Mouse (Mus musculus): Measurements from ENCODE around the gene S100a2. TPM values are rescaled to one million over a fixed set of nuclear protein-coding genes. Genes with fewer than 3 reads are reported as not detected.

S100a2 gene
- total RNA-seq (2021), result not detected
- long read RNA-seq, experiment 1, result 0 reads
- long read RNA-seq, experiment 2, result 0 reads

DNA sequence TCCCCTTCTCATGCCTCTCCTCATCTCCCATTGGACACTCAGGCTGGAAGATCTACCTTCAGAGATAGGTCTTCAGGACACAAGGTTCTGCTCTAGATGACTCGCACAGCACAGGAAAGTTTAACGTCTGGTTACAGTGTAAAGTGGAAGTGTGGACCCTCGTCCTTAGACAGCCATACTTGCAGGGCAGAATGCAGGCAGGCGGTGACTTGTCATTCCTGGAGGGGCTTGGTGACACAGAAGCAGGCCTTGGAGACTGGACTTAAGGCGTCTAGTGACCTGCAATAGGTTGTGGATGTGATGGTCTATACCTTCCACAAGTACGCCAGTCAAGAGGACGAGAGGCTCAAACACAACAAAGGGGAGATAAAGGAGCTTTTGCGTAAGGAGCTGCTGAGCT lies at the start of gene S100a2:
S100a2 (plus strand) TSS at position 301 of the 400 bp plus-strand sequence.
- no peak for DNase-seq

DNA sequence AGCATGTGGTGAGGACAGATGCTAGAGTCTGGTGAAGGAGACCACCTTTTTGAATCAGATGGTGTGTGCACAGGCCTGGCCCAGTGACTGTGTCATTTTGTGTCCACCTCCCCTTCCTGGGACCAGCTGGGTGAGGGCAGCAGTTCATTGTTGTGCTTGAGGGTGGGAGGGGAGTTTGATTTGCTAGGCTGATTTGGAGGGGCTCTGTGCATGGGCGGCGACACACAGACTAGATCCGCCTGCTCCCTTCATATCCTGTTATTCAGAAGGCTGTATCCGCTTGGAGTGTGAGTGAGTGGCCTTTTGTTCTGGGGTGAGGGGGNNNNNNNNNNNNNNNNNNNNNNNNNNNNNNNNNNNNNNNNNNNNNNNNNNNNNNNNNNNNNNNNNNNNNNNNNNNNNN lies 49.1 kb upstream of the S100a2 start:
- DNase-seq, result no peak

DNA sequence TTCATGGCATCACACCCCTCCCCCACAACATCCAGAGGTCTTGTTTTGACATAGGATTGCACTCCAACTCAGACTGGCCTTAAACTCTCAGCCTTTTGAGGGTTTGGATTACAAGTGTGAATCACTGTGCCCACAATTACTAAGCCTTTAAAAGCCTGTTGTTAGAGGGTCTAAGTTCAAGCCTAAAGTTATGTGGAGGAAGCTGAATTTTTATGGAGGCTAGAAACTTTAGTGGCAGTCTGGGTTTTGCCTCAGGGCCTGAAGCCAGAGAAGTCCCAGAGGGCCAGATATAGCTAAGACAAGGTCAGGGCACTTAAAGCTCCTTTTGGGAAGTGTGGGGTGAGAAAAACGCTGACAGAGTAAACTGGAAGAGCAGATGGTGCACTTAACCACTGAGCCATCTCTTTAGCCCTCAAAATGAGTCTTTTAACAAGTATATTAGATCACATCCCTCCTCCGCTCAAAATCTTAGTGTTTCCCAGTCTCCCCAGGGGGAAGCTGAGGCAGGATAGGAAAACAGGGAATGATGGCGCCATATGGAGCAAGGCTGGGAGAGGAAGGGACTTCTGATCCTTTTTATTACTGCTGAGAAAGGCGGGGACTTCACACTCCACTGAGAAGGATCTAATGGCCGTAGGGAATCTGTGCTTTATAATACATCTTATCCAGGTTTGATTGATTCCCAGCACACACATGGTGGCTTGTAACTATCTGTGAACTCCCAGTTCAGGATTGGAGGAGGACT lies 40.2 kb upstream of the S100a2 start:
- no peak for DNase-seq

DNA sequence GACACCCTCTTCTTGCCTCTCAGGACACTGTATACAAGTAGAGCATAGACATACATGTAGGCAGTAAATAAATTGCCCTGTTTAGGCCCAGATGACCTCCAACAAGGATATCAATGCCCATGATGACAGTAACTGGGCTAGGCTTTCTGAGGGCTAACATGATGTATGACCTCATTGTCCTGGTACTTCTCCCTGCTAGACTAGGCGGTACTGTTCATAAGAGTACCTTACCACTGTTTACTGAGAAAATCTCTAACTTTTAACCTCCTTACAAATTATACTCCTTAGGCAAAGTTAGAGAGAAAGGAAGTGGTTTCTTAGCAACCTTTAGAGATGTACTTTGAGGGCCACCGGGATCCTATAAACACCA lies 39.6 kb upstream of the S100a2 start:
- no peak for DNase-seq

DNA sequence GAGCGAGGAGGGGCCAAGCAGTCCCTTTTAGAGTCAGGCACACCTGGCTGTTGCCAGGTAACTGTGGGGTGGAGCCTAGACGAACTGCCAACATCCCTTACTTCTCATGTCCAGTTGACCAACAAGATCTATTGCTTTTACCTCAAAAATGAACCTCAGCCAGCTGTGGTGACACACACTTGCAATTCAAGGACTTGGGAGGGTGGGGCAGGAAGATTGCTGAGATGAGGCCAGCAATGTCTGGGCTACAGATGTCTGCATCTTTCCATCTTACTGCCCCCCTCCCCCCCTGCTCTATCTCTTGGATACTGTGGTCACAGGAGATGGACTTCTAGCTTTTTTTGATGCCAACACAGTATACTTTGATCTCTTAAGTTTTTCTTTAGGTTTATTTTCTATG lies 37.8 kb upstream of the S100a2 start:
- DNase-seq, result no peak

DNA sequence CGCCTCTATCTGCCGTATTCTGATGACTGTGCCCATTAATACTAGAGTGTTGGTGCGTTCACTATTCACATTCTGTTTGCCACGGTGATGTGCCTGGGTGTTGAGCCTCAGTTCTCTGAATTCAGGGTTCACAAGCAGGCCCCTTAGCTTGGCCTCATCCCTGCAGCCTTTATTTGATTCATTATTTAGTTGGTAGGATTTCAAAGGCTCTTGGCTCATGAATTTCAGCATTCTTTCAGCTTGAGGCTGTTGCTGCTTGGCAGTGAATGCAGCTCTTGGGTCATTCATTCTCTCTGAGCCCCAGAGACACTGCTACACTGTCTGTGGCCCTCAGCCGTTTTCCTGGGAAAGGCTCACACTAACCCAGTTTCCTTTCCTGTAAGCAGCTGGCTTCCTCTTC lies 34.1 kb upstream of the S100a2 start:
- DNase-seq, result no peak

DNA sequence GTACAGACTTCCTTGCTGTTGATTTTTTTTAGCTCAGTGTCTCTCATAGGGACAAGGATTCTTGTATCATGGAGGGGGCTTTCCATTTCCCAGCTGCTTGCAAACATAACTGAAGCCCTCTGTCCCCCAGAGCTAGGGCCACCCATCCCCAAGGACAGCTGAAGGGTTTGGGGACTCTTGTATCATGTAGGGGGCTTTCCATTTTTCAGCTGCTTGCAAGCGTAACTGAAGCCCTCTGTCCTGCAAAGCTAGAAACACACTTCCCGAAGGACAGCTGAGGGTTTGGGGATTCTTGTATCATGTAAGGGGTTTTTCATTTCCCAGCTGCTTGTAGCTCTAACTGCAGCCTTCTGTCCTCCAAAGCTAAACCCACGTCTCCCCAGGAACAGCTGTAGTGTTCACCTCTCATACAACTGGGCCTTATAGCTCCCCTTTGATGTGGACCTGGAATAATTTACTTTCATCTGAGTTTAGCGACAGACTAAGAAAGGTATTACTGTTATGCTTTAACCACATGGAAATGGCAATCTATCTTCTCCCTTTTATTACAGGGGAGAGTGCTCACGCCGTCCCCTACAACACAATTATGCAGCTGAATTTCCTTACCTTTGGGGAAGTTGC lies 29.9 kb upstream of the S100a2 start, which contains the start of gene S100a3:
S100a3 (plus strand) TSS at position 571 of the 621 bp plus-strand sequence.
- no peak for DNase-seq

DNA sequence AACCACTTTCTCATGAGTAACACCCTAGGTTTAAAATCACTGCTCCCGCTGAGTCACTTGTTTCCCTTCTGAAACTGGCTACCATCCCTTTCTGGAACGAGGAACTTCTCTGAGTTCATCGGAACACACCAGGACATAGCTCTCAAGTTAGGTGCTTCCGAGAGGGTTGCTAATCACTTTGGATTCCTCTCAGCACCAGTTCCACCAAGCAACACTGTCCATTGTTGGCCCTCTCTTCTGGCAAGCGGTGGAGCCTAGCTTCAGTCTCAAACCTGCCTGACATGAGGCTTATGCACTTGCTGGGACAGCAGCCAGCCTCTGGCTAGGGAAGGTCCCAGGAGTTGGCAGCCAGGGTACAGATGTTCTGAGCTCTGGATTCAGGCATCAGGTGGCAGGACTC lies 15.4 kb upstream of the S100a2 start:
- no peak for DNase-seq

DNA sequence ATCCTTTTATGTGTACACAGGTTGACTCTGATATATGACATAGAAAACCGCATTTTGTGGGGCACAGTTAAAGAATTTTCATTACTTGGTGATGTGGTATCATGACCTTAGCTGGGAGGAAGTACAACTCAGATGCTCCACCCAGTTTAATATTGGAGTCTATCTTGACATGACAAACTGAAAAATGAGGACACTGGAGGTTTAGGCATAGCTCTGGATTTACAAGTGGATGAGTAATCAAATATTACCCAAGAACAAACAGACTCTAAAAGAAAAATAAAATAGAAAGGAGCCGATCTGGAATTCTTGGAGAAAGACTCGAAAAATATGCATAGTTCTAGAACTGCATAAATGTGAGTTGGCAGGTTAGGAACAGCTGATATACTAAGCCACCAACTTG lies 14.7 kb upstream of the S100a2 start:
- no peak for DNase-seq

DNA sequence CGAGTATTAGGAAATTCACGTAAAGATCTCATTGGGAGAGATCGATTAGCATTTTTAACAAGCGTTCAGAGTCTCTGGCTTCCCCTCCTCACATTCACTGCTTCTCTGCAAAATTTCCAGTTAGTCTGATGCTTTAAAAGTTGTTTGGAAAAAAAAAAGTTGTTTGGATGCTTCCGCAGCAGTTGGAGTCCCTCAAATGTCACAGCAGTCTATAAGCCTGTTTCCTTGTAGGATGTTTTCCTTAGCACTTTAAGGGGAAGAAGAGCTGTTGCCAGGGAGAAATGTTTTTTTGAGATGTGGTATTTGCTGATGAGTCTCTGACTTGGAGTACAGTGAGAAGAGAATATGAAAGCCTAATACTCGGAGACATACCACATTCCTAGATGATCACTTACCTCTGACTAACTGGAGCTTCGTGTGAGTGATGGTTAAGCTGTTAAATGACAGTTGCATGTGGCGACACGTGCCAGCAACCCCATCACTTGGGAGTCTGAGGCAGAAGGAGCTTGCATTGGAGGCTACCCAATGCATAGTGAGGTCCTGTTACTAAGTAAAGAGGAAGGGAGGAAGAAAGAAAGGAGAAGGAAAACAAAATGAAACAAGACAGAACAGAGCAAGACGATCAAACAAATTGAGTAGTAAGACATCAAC lies 13.6 kb upstream of the S100a2 start:
- DNase-seq, result no peak

DNA sequence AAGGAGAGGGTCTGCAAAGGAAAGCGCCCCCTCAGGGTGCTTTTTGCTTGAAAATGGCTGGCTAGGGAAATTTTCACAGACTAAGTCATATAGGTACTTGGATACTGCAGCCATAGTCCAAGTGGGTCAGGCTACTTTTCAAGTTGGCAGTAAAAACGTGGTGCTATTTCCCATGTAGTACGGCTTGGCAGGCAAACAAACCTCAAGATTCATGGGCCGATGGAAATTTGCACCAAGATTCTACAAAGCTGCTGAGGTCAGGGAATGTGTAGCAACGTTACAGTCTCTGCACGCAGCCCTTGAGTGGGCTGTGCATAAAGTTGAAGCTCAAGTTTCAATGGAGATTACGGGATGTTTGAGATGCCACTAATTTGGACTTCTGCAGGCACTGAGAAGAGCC lies 10.6 kb upstream of the S100a2 start:
- no peak for DNase-seq

DNA sequence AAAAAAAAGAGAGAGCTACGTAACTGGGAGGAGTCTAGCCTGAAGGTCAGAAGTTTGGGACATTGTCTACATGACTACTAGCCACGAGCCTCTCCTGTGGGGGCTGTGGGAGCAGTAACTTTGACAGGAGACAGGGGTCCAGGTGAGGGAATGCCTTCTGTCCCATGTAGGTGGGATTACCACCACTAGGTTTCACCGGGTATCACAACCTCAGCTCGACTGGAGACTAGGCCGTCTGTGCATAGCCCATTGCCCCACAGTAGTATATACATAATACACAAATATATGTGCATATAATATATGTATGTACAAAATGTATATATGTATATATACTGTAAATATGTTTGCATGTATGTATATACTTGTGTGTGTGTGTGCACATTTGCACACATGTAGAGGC lies 8.9 kb upstream of the S100a2 start:
- no peak for DNase-seq

DNA sequence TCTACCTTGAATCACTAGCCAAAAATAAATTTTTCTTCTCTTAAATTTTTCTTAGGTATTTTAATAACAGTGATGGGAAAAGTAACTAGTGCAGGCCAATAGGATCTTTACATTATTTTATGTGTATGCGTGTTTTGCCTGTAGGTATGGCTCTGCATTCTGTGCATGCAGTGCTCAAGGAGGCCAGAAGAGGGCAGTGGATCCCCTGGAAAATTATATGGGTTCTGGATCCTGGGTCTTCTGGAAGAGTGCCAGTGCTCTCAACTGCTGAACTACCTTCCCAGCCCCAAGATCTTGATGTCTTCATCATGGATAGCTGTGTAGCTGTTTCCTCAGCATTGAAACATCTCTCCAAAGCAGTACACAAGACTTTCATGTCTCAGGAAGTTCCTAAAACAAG lies 7.9 kb upstream of the S100a2 start:
- DNase-seq, result no peak

DNA sequence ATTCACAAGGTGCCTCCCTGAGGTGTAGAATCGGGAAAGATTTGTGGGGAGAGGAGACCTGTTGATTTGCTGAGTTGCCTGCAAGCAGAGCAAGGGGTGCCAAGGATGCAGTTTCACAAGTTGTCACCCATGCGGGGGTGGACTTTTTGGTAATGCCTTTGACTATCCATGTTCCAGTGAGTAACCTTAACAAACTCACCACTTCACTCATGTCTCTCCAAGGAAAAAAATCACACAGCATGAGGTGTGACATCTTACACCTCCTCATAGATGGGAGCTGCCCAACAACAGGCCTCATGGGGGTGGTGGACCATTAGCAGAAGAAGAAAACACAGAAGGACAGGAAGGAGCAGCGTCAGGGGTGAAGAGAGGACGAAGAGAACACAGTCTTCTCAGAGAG lies 7.5 kb upstream of the S100a2 start:
- DNase-seq, result no peak

DNA sequence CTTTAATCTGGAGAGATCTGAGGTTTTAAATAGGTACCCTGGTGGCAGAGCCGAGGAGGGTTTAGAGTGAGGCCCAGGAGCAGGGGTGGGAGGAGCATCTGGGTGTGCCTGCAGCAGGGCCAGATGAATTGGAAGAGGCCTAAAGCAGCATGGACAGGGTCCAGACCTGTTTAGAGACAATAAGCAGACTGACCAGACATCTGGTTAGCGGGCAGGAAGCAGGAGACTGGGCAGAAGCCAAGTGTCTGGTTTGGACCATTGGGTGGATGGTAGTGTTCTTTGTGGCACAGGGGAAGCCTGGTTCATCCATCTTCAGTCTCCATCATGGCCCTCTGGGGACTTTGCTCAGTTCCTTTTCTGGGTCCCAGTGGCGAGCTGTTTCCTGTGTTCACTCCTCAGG lies 6.2 kb upstream of the S100a2 start:
- peak; percentile 23 for DNase-seq

DNA sequence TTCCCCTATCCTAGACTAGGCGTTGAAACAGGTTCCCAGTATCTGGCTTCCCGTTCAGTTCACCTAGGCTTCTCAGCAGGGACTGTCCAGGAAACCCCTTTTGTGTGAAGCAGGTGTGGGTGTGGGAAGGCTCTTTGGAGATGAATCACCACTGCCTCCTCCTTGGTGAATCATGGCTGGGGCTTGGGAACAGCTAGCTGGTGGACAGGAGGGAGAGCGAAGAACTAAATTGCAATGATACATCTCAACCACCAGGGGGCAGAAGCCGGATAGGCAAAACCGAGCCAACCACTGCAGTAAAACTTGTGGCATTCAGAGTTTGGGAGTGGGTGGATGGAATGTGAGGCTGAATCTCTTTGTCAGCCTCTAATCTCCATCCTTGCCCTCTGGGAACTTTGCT lies 4.5 kb upstream of the S100a2 start:
- DNase-seq, result peak; percentile 47

DNA sequence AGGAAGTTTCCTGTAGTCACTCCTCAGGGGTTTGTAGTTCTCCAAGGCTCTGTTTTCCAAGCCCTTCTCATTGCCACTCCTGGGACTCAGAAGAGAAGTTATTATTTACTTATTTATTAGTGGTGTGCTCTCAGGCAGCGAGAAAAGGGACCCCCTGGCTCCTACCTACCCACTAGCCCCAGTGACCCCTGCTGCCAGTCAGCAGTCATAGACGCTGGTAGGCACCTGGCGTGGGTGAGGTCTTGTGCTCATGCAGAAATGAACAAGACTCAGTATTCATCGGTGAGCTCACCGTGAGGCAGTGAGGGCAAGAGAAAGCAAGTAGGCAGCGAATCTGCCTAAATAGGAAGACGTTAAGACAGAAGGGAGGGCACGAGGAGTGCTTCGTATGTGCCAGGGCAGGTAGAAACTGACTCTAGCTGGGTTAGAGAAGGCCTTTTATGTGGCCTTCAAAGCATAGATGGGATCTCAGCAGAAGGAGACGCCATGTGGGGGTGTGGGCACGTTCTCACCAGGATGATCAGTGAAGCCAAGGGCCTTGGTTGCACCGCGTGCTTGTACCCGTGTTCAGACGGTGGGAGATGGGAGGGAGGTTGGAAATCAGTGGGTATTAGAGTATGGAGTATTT lies 3.9 kb upstream of the S100a2 start:
- DNase-seq, result peak; percentile 16

DNA sequence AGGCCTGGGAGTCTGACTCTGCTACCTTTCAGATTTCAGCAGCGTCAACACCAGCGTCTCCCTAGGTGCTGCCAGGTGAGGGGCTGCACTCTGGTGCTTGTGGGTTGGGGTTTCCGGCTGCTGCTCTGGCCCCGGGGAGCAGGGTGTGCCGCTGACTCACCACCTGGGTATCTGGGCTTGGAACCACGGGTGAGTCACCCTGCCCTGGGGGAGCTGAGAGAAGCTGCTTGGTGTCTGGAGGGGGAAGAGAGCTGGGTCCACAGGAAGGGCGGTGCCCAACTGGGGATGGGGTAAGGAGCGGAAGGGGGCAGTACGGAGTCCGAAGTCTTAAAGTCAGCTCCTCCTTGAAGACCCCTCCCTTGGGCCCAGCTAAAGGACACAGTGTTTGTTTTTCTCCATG lies 3.1 kb upstream of the S100a2 start:
- DNase-seq, result peak; percentile 54

DNA sequence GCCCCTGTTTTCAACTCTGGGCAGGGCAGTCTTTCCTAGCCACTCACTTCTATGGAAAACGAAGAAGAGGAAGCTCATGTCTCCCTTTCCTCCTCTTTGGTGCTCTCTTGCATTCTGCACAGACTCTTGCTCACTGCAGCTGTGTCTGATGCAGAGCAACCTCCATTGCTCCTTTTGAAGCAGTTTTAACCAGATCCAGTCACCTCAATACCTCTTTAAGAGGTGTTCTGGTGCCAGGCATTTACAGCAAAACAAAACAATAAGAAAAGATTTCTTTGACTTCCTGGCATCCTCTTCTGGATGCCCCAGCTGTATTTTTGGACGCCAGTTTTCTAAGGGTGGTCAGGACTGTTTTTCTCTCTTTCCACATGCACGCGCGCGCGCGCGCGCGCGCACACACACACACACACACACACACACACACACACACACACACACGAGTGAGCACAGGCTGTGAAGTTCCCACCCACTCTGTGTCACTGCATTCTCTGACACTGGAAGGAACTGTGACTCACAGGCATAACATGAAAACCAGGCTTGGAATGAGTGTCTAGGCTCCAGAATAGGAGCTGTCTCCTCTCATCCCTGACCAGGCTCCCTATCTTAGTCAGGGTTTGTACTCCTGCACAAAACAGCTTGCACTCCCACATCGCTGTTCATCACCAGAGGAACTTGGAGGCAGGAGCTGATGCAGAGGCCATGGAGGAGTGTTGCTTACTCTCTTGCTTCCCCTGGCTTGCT lies 2.5 kb upstream of the S100a2 start:
- no peak for DNase-seq

DNA sequence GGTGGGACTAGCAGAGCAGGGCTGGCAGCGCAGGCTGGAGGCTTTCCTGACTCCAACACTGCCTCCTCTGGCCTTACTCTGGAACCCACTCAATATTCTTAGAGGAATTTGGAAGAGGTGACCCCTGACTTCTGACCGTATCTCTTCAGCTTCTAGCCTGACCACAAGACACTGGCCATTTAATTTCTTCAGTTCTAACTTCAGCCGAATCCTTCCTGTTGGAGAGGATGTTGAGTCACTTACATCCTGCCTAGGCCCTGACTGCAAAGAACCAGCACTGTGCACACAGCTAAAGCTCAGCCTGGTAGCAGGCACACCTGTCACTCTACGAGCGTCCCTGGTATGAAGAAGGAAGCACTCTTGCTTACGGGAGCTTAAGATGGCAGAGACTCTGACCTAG lies 657 bp upstream of the S100a2 start:
- no peak for DNase-seq

DNA sequence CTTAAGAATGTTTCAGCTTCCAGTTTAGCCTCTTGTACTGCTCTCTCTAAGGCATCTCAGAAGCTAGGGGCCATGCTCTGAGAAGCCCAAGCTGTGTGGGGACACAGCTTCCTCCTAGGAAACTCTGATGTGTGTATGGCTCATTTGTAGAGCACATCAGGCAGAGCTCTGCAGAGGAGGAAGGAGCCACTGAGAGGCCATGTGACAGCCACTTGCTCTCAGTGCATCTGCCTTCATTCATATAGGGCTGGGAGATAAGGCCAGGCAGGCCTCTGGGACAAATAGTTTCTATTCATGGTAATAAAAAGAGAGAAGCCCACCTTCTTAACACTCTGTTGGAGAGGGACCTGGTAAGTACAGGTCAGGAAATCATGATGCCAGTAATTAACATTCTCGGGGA lies 4.4 kb downstream of the S100a2 start:
- no peak for DNase-seq

DNA sequence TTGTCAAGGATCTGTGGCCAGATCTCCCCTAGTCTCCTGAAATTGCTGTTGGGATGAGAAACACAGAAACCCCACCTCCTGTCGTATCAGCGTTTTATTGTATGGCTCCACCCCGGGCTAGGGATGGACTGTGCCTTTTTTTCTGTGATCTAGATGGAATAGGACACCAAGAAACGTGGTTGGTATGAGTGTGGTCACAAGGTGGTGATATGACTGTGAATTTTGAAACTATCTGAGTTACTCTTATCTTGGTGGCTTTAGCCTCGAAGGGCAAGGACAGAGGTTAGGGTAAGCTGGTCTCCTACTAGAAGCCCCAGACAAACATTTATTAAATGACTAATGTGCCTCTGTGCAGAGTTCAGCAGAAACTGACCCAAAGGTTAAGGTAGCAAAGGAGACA lies 5.5 kb downstream of the S100a2 start:
- no peak for DNase-seq

DNA sequence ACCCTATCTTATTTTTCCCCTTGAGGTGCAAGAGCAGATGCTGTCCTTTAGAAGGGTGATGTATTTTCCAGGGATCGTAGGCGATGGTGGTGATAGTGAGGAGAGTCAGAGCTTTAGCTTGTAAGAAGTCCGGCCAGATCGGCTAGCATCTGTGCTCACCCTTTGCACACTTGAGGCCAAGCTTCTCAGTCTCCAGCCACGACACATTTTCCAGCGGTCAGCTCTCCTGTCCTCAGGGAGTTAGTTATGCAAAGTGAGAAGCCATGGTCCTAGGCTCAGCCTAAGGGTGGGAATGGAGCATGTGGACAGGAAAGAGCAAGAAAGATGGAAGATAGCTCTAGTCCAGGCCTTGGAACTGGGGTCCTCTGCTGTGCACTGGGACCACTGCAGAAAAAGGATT lies 6.8 kb downstream of the S100a2 start:
- no peak for DNase-seq

All from gastrocnemius, postnatal 10 days (tissue).